24 mouse cellular contexts compared by ENCODE assay signal in genomic region chrX:102812311-102812710, GRCm38 (mm10). TPM values are rescaled to one million over a fixed set of nuclear protein-coding genes. Genes with fewer than 3 reads are reported as not detected.
"Had no signal": no experiment of that assay in that cellular context is flagged by ENCODE, and none has a peak within 500 bp of the region (broad histone marks: within the 10 kb centered on the region; RNA-seq: fewer than 3 reads in every experiment).

No protein-coding gene starts in this region.

- H3K4me1 ChIP-seq: neural tube, embryonic 13.5 days; neural tube, embryonic 15.5 days; stomach, embryonic 15.5 days had no signal

- H3K27ac ChIP-seq: neural tube, embryonic 13.5 days; neural tube, embryonic 15.5 days; stomach, embryonic 15.5 days; stomach, postnatal 0 days had no signal

- H3K9ac ChIP-seq: neural tube, embryonic 13.5 days; neural tube, embryonic 15.5 days; stomach, embryonic 15.5 days had no signal

- H3K9me3 ChIP-seq: neural tube, embryonic 13.5 days; neural tube, embryonic 15.5 days; stomach, embryonic 15.5 days had no signal

- H3K4me3 ChIP-seq: neural tube, embryonic 13.5 days; neural tube, embryonic 15.5 days; stomach, embryonic 15.5 days had no signal

- H3K4me2 ChIP-seq: neural tube, embryonic 13.5 days; neural tube, embryonic 15.5 days; stomach, embryonic 15.5 days had no signal

- H3K27me3 ChIP-seq: neural tube, embryonic 15.5 days; stomach, embryonic 15.5 days had no signal

- H3K36me3 ChIP-seq: neural tube, embryonic 13.5 days; neural tube, embryonic 15.5 days; stomach, embryonic 15.5 days had no signal

- DNase-seq: retina, postnatal 1 day; right cerebral cortex, adult 18-20 months; right cerebral cortex, postnatal 14 days; right cerebral cortex, postnatal 25 days; right cerebral cortex, postnatal 4 days; spleen, adult 18-20 months; thymus, adult 18-20 months; thymus, adult 2 months; thymus, postnatal 14 days; thymus, postnatal 25 days; thymus, postnatal 36 days; thymus, postnatal 4 days had no signal

RNA-seq across cellular contexts. Expression of gene Dmrtc1c1, which starts 9.5 kb away (rescaled TPM):
- total RNA-seq: neutrophil, adult 5-6 weeks had no signal
- polyA plus RNA-seq: neural tube, embryonic 13.5 days; neural tube, embryonic 14.5 days; neural tube, embryonic 15.5 days; small intestine, adult 2 months; spleen, adult 2 months; stomach, embryonic 14.5 days; stomach, embryonic 15.5 days; stomach, embryonic 16.5 days; stomach, postnatal 0 days; thymus, adult 2 months; thymus, postnatal 0 days; urinary bladder, adult 2 months had no signal

RNA-seq across cellular contexts. Expression of gene Dmrtc1c2, which starts 42.1 kb away (rescaled TPM):
- total RNA-seq: neutrophil, adult 5-6 weeks had no signal
- polyA plus RNA-seq: neural tube, embryonic 13.5 days; neural tube, embryonic 14.5 days; neural tube, embryonic 15.5 days; small intestine, adult 2 months; spleen, adult 2 months; stomach, embryonic 14.5 days; stomach, embryonic 15.5 days; stomach, embryonic 16.5 days; stomach, postnatal 0 days; thymus, adult 2 months; thymus, postnatal 0 days; urinary bladder, adult 2 months had no signal

RNA-seq across cellular contexts. Expression of gene 1700031F05Rik, which starts 55.5 kb away (rescaled TPM):
- total RNA-seq: neutrophil, adult 5-6 weeks had no signal
- polyA plus RNA-seq: neural tube, embryonic 13.5 days; neural tube, embryonic 14.5 days; neural tube, embryonic 15.5 days; small intestine, adult 2 months; spleen, adult 2 months; stomach, embryonic 14.5 days; stomach, embryonic 15.5 days; stomach, embryonic 16.5 days; stomach, postnatal 0 days; thymus, adult 2 months; thymus, postnatal 0 days; urinary bladder, adult 2 months had no signal
